Mouse (Mus musculus) megakaryocyte, embryonic 14.5 days (primary cell): ENCODE results near the gene Fut1. TPM values are rescaled to one million over a fixed set of nuclear protein-coding genes. Genes with fewer than 3 reads are reported as not detected.

Experiments used
- H3K27me3 ChIP-seq: replicated peaks from 2 replicates; pipeline ENCODE3; 2012; ENCODE audit warnings: inconsistent platforms
- H3K36me3 ChIP-seq: replicated peaks from 2 replicates; pipeline ENCODE3; 2012; ENCODE audit warnings: low read length, inconsistent platforms, mixed read lengths
- H3K4me1 ChIP-seq: 2 replicates; pipeline ENCODE4 v1.6.1; 2012; ENCODE audit warnings: inconsistent platforms
- H3K4me3 ChIP-seq: replicated peaks from 2 replicates; pipeline ENCODE3; 2012; ENCODE audit warnings: moderate library complexity, mild to moderate bottlenecking, inconsistent platforms
- H3K9me3 ChIP-seq: 2 replicates; pipeline ENCODE4 v1.6.1; 2012; ENCODE audit warnings: inconsistent platforms
- FLI1 ChIP-seq: IDR thresholded peaks from 2 replicates; pipeline ENCODE4 v1.6.1; 2012; ENCODE audit warnings: low read length, inconsistent platforms, mixed read lengths
- GATA1 ChIP-seq: IDR thresholded peaks from 3 replicates; pipeline ENCODE4 v1.6.1; 2012; ENCODE audit warnings: mixed read lengths, low read length, inconsistent platforms, borderline replicate concordance
- polyA plus RNA-seq: library from polyadenylated mRNA; stranded (reverse); fragments of >175 nt; gene quantifications from 2 replicates; pipeline ENCODE4 v1.2.3, GENCODE M21; 2012; ENCODE audit warnings: low replicate concordance; ENCODE audit not compliant: insufficient read depth

Gene Fut1
- polyA plus RNA-seq, 1 experiment = 1.1 TPM

DNA sequence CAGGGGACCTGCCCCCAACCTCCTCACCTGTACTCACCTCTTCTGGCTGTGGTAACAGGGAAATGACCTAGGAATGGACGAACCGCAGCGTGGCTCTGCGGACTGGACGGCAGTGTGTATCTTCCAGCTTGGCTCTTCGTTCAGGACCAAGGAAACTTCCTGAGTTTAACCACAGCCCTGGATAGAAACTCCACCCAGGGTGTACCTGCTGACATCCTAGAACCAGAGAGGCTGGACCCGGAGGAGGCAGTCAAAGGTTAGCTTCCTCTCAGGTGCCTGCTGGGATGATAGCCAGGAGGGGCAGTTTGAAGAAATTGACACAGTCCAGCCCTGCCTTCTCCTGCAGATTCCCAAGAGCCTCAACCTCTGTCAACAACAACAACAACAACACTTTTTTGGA lies 49.1 kb downstream of the Fut1 start, which contains the start of gene Fut2:
Gene Fut2, minus strand, starts transcription at position 234 of the 400 bp plus-strand sequence.
- H3K4me1 ChIP-seq = peaks cover 16% of the 10 kb centered on the region
- TF ChIP-seq FLI1 (no peak), GATA1 (no peak)
- H3K4me3 ChIP-seq = no peak within 1 kb of the TSS
- H3K9me3 ChIP-seq = no peaks in the 10 kb centered on the region
- H3K27me3 ChIP-seq = peaks cover 28% of the 10 kb centered on the region
- H3K36me3 ChIP-seq = no peaks in the 10 kb centered on the region

DNA sequence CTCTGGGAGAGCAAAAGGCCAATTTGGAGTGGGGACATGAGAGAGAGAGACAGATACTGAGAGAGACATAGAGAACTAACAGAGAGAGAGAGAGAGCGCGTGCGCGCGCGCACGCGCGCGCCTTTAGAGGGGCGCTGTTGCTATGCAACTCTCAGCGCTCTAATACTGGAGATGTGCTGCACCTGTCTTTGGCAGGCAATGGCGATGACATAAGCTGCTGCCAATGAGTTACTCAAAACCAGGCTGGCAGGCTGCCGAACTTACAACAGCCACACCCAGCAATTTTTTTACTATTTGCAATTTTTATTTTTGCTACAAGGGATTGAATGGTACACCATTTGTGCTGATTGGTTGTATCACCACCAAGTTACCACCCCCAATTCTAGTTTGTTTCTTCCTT lies 50.7 kb downstream of the Fut1 start:
- Histone ChIP-seq H3K9me3 (peaks cover 4% of the 10 kb centered on the region), H3K4me1 (peaks cover 16% of the 10 kb centered on the region), H3K36me3 (no peaks in the 10 kb centered on the region), H3K27me3 (peaks cover 42% of the 10 kb centered on the region), H3K4me3 (no peak overlapping the region)
- no peak for TF ChIP-seq GATA1
- TF ChIP-seq FLI1 = no peak

DNA sequence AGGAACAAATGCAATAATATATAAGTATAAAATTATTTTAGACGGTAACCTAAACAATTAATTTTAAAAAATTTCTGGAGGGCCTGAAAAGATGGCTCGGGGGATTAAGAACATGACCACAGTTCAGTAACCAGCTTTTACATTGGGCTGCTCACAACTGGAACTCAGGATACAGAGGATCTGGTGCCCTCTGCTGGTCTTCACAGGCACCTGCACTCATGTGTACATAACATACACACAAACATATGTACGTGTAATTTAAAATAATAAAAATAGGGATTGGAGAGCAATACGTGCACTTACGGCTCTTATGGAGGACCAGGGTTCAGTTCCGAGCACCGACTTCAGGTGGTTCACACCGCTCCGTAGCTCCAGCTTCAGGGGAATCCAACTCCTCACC lies 51.8 kb downstream of the Fut1 start:
- Histone ChIP-seq H3K27me3 (peaks cover 50% of the 10 kb centered on the region), H3K9me3 (peaks cover 4% of the 10 kb centered on the region), H3K4me1 (peaks cover 6% of the 10 kb centered on the region), H3K4me3 (no peak overlapping the region), H3K36me3 (no peaks in the 10 kb centered on the region)
- TF ChIP-seq FLI1 = no peak

Other genes starting within 250 kb of the Fut1 start
- 4.1 TPM in 1 of 2 replicates, not detected in the other for gene Lin7b, start 246.7 kb upstream of the Fut1 start, polyA plus RNA-seq
- gene Snrnp70, start 221.5 kb upstream of the Fut1 start, polyA plus RNA-seq = 154 and 515 TPM in 2 replicates
- gene Kcna7, start 211.6 kb upstream of the Fut1 start, polyA plus RNA-seq = not detected in 2 replicates
- gene Ntf5, start 203.6 kb upstream of the Fut1 start, polyA plus RNA-seq = not detected in 2 replicates
- not detected in 2 replicates for gene Lhb, start 196.5 kb upstream of the Fut1 start, polyA plus RNA-seq
- gene Gys1, start 182.4 kb upstream of the Fut1 start, polyA plus RNA-seq = 33.8 and 44.5 TPM in 2 replicates
- 90.5 and 244 TPM in 2 replicates for gene Ruvbl2, start 179.2 kb upstream of the Fut1 start, polyA plus RNA-seq
- 24,502 and 30,989 TPM in 2 replicates for gene Ftl1, start 157.4 kb upstream of the Fut1 start, polyA plus RNA-seq
- 502 and 597 TPM in 2 replicates for gene Bax, start 150.4 kb upstream of the Fut1 start, polyA plus RNA-seq
- gene Tulp2, start 135.4 kb upstream of the Fut1 start, polyA plus RNA-seq = not detected in 2 replicates
- not detected in 2 replicates for gene Gm45808, start 130.5 kb upstream of the Fut1 start, polyA plus RNA-seq
- gene Dhdh, start 128.5 kb upstream of the Fut1 start, polyA plus RNA-seq = 0.23 and 0.70 TPM in 2 replicates
- gene Nucb1, start 106.9 kb upstream of the Fut1 start, polyA plus RNA-seq = 504 and 892 TPM in 2 replicates
- 361 and 818 TPM in 2 replicates for gene Ppp1r15a, start 91.0 kb upstream of the Fut1 start, polyA plus RNA-seq
- gene Plekha4, start 91.0 kb upstream of the Fut1 start, polyA plus RNA-seq = 2.9 and 16.4 TPM in 2 replicates
- gene Hsd17b14, start 62.4 kb upstream of the Fut1 start, polyA plus RNA-seq = 4.9 and 6.8 TPM in 2 replicates
- gene Bcat2, start 47.1 kb upstream of the Fut1 start, polyA plus RNA-seq = 20.6 and 56.4 TPM in 2 replicates
- not detected in 2 replicates for gene Fgf21, start 1.8 kb upstream of the Fut1 start, polyA plus RNA-seq
- not detected in 2 replicates for gene Izumo1, start 4.5 kb downstream of the Fut1 start, polyA plus RNA-seq
- 0.36 TPM in 1 of 2 replicates, not detected in the other for gene Rasip1, start 10.2 kb downstream of the Fut1 start, polyA plus RNA-seq
- not detected in 2 replicates for gene Mamstr, start 22.7 kb downstream of the Fut1 start, polyA plus RNA-seq
- gene Fut2, start 49.1 kb downstream of the Fut1 start, polyA plus RNA-seq = not detected in 2 replicates
- not detected in 2 replicates for gene Ntn5, start 66.7 kb downstream of the Fut1 start, polyA plus RNA-seq
- not detected in 2 replicates for gene Sec1, start 77.1 kb downstream of the Fut1 start, polyA plus RNA-seq
- 1.1 and 3.5 TPM in 2 replicates for gene Car11, start 82.6 kb downstream of the Fut1 start, polyA plus RNA-seq
- gene Dbp, start 87.8 kb downstream of the Fut1 start, polyA plus RNA-seq = 23.4 and 41.9 TPM in 2 replicates
- gene Rpl18, start 98.2 kb downstream of the Fut1 start, polyA plus RNA-seq = 10,199 and 14,647 TPM in 2 replicates
- 242 and 413 TPM in 2 replicates for gene Sphk2, start 100.7 kb downstream of the Fut1 start, polyA plus RNA-seq
- gene Fam83e, start 103.9 kb downstream of the Fut1 start, polyA plus RNA-seq = not detected in 2 replicates
- not detected in 2 replicates for gene Spaca4, start 108.5 kb downstream of the Fut1 start, polyA plus RNA-seq
- 0.67 and 0.79 TPM in 2 replicates for gene Lmtk3, start 166.4 kb downstream of the Fut1 start, polyA plus RNA-seq
- gene Sult2b1, start 167.4 kb downstream of the Fut1 start, polyA plus RNA-seq = 1.00 TPM in 1 of 2 replicates, not detected in the other
- 157 and 160 TPM in 2 replicates for gene Cyth2, start 197.3 kb downstream of the Fut1 start, polyA plus RNA-seq
- 0.08 and 0.82 TPM in 2 replicates for gene Kcnj14, start 207.5 kb downstream of the Fut1 start, polyA plus RNA-seq
- gene Grwd1, start 213.7 kb downstream of the Fut1 start, polyA plus RNA-seq = 6.0 and 20.5 TPM in 2 replicates